Mouse (Mus musculus) bone marrow macrophage, adult 2 months (primary cell): ENCODE results near the gene Pin4.

Source experiments
- CTCF ChIP-seq: IDR thresholded peaks from 2 replicates; pipeline ENCODE4 v1.5.1; 2012; ENCODE audit warnings: low read depth, mild to moderate bottlenecking, low read length, moderate library complexity
- POLR2A ChIP-seq: IDR thresholded peaks from 2 replicates; pipeline ENCODE4 v1.6.1; 2012; ENCODE audit warnings: mild to moderate bottlenecking, low read depth, low read length, borderline replicate concordance

DNA sequence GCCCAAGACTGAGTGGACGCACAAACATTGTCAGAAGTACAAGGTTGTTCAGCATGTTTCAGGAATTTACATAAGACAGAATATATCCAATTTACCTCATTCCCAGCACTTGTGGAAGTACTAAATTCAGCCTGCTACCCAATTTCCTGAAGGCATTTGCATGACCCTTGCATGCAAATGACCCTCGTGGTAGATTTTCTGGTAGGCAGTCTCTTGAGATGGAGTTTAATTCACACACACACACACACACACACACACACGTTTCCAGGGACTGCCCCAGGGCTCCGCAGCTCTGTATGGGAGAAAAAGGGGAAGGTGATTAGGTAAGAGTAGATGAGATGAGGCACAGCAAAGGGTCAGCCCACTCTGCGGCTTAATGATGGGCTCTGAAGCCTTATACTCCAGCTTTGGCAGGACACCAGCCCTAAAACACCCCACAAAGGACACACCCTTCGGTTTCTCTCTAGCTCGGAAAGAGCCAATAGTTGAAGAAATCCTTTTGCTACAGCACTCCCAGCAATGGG is 24.8 kb upstream of the Pin4 start:
- TF ChIP-seq POLR2A = no peak
- no peak for TF ChIP-seq CTCF
